In the genomic region with DNA sequence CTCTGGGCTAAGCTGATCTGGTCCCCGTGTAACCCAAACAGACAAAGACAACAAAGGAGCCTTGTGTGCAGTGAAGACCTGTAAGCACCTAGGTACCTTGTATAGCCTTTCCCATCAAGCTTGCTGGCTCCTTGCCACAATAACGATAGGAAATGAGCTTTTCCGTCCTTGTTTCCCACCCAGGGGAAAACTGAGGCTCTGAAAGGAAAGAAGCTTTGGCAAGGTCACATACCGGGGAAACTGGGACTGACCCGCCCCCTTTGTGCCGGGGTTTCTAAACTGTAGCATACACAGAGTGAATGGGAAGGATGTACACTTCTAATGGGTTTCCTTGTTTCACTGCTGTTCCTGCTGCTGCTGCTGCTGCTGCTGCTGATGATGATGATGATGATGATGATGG, we compare ENCODE assay signal across 9 mouse cellular contexts. TPM values are rescaled to one million over a fixed set of nuclear protein-coding genes. Genes with fewer than 3 reads are reported as not detected.
DNase-seq lines count a peak whose midpoint lies in the region; ATAC-seq and TF ChIP-seq lines count a peak whose summit lies in the region.
"Had no signal": no experiment of that assay in that cellular context is flagged by ENCODE, and none has a peak within 500 bp of the region (broad histone marks: within the 10 kb centered on the region; RNA-seq: fewer than 3 reads in every experiment).

No protein-coding gene starts in this region.

- no peak for TF ChIP-seq POLR2A in CH12.LX (IDR thresholded peaks at IDR 0.05; ENCODE audit: low read depth, low read length)

- H3K4me2 ChIP-seq in CH12.LX (ENCODE audit: insufficient read depth, low read depth, poor library complexity, severe bottlenecking), result peak overlapping the region; percentile 48; the same call in 1 of the 2 replicates

- peaks cover 4 to 42% of the 10 kb centered on the region in 2 experiments; a peak in 3 of 4 replicates for H3K4me1 ChIP-seq in CH12.LX (ENCODE audit: control insufficient read depth in 1 of 2, insufficient read depth in 2 of 2)

- ATAC-seq in activated CD4-positive, CD25-positive, alpha-beta regulatory T cell, adult 4 months, result no peak

- no peak overlapping the region for H3K9ac ChIP-seq in CH12.LX (ENCODE audit: insufficient read depth, low read depth)

- H3K27me3 ChIP-seq in CH12.LX (replicated peaks), result peaks cover 2% of the 10 kb centered on the region

- H3K79me2 ChIP-seq in CH12.LX (replicated peaks; ENCODE audit: control insufficient read depth, extremely low read depth, insufficient read depth, poor library complexity, severe bottlenecking), result no peaks in the 10 kb centered on the region

- no peak for TF ChIP-seq EP300 in CH12.LX (IDR thresholded peaks at IDR 0.05; ENCODE audit: low read length)

- no peak overlapping the region for H3K4me3 ChIP-seq in CH12.LX (replicated peaks in 1 of 3; ENCODE audit: low read depth in 2 of 3, low read length in 2 of 3, poor library complexity in 1 of 3)

- dilution Hi-C loops in CH12.LX (cut with MboI; ENCODE audit: extremely low pct_ligation_motif_present, extremely low pct_unique_long_range_greater_than_20kb, low sequenced_read_pairs), result no loop called here

- in situ Hi-C loops in CH12.LX (cut with MboI; ENCODE audit: low pct_ligation_motif_present, low pct_unique_long_range_greater_than_20kb, low sequenced_read_pairs), result no loop called here

- peak; percentile 29 for DNase-seq in adrenal gland, adult 2 months
- DNase-seq in adrenal gland, postnatal 4 days (ENCODE audit: low spot score in 2 of 2), result no peak
- DNase-seq in CH12.LX (ENCODE audit: extremely low read depth), result no peak
- DNase-seq in heart, postnatal 36 days, result peak; percentile 27 to 35
- peak; percentile 60 for DNase-seq in kidney, postnatal 10 days
- no peak for DNase-seq in left cerebral cortex, adult 18-20 months (ENCODE audit: low spot score in 2 of 2)
- DNase-seq in thymus, postnatal 0 days (ENCODE audit: low spot score), result no peak
- DNase-seq: cerebellum, adult 18-20 months had no signal

- H3K9me3 ChIP-seq in CH12.LX (replicated peaks; ENCODE audit: low read length), result no peaks in the 10 kb centered on the region

- no peak for TF ChIP-seq RAD21 in CH12.LX (IDR thresholded peaks at IDR 0.05; ENCODE audit: low read depth, low read length)

- H3K36me3 ChIP-seq in CH12.LX (replicated peaks in 1 of 2; ENCODE audit: control insufficient read depth in 1 of 2, insufficient read depth in 1 of 2, low read length in 1 of 2), result no peaks in the 10 kb centered on the region

- no peak overlapping the region for H3K27ac ChIP-seq in CH12.LX (ENCODE audit: insufficient read depth, low read depth)

- intact Hi-C loops in heart, postnatal 36 days (cut with DNase I), result no loop called here

- TF ChIP-seq CTCF in CH12.LX (conservative IDR thresholded peaks at IDR 0.05 in 1 of 2, IDR thresholded peaks at IDR 0.05 in 1 of 2; ENCODE audit: low read depth in 2 of 2, low read length in 2 of 2), result no peak

TF ChIP-seq in CH12.LX, 34 proteins besides CTCF, POLR2A, EP300 and RAD21:
- TF ChIP-seq CHD1 (IDR thresholded peaks at IDR 0.05; ENCODE audit: low read depth, low read length) (no peak), TBP (conservative IDR thresholded peaks at IDR 0.05; ENCODE audit: low read depth, low read length) (no peak), ZMIZ1 (IDR thresholded peaks at IDR 0.05; ENCODE audit: low read depth, low read length) (no peak), HCFC1 (IDR thresholded peaks at IDR 0.05; ENCODE audit: low read depth, low read length) (no peak), MYC (IDR thresholded peaks at IDR 0.05; ENCODE audit: low read depth, low read length) (no peak), KAT2A (IDR thresholded peaks at IDR 0.05; ENCODE audit: insufficient replicate concordance, low read length) (no peak), NRF1 (IDR thresholded peaks at IDR 0.05; ENCODE audit: low read depth, low read length) (no peak), MEF2A (IDR thresholded peaks at IDR 0.05; ENCODE audit: borderline replicate concordance, low read depth, low read length) (no peak), NELFE (IDR thresholded peaks at IDR 0.05; ENCODE audit: low read depth, low read length) (no peak), PAX5 (IDR thresholded peaks at IDR 0.05; ENCODE audit: low read length) (no peak), E2F4 (IDR thresholded peaks at IDR 0.05; ENCODE audit: insufficient replicate concordance, low read depth, low read length) (no peak), BHLHE40 (IDR thresholded peaks at IDR 0.05; ENCODE audit: low read depth, low read length) (no peak), ZKSCAN1 (IDR thresholded peaks at IDR 0.05; ENCODE audit: borderline replicate concordance, low read depth, low read length) (no peak), SMC3 (IDR thresholded peaks at IDR 0.05; ENCODE audit: low read depth, low read length) (no peak), UBTF (IDR thresholded peaks at IDR 0.05; ENCODE audit: low read depth, low read length) (no peak), JUND (conservative IDR thresholded peaks at IDR 0.05; ENCODE audit: low read depth, low read length) (no peak), MAZ (IDR thresholded peaks at IDR 0.05; ENCODE audit: low read depth, low read length) (no peak)

RNA-seq across cellular contexts. Expression of a gene that starts 12.1 kb away (rescaled TPM):
- total RNA-seq in adrenal gland, adult 2 months (2021), result not detected
- not detected in 2 replicates for polyA plus RNA-seq in adrenal gland, adult 2 months (2012; rRNA removed)
- under 1 TPM in 1 of 2 experiments, not detected in 1; 0.99 TPM for total RNA-seq in adrenal gland, postnatal 4 days (2021)
- 1.8 and 2.3 TPM in 2 replicates for total RNA-seq in CH12.LX (2012; rRNA removed)
- total RNA-seq in CH12.LX (2014; rRNA removed), result 1.1 and 1.9 TPM in 2 replicates
- polyA plus RNA-seq in CH12.LX (2012; ENCODE audit: insufficient read length, low read depth), result 1.7 TPM in 2 replicates
- total RNA-seq in heart, postnatal 36 days (2021), result not detected
- not detected for polyA plus RNA-seq in activated CD4-positive, CD25-positive, alpha-beta regulatory T cell, adult 4 months (2017; shearing (Covaris generic))
- total RNA-seq in left cerebral cortex, adult 18-20 months (2021), result not detected
- polyA plus RNA-seq in thymus, postnatal 0 days (2015; fragmentation: Nextera tagmentation; extraction: Ambion mirVana), result 0.17 and 1.7 TPM in 2 replicates

Comparison
In these comparisons a context has a peak if more than half of its experiments do, and no peak if none do; other contexts are left out.
1. DNase-seq: peak in adrenal gland, adult 2 months (single experiment), heart, postnatal 36 days (2 of 2) and kidney, postnatal 10 days (single experiment); none in adrenal gland, postnatal 4 days (0 of 2), CH12.LX (single experiment), left cerebral cortex, adult 18-20 months (0 of 2) and thymus, postnatal 0 days (single experiment).